Mouse (Mus musculus) frontal cortex, postnatal 10 days (tissue): Measurements from ENCODE around the gene Cdh26.
A peak's percentile ranks its signal among the peaks of the same experiment; 100 is the strongest.

ENCODE experiments used
- DNase-seq, 2 experiments: peaks; one replicate each; pipeline ENCODE4 v3.0.0; 2022; ENCODE audit warnings: low spot score in 2 of 2, mixed read lengths in 1 of 2

The Cdh26 gene

GRCm38 (mm10) chr2:178430231-178430630 is at the start of gene Cdh26:
Gene Cdh26 (plus strand): TSS chr2:178430531.
- no peak for DNase-seq

GRCm38 (mm10) chr2:178407053-178407815 is 23.1 kb upstream of the Cdh26 start, which contains the start of gene Sycp2:
Gene Sycp2 (minus strand): TSS chr2:178407685.
- DNase-seq = no peak

GRCm38 (mm10) chr2:178409024-178409423 is 21.3 kb upstream of the Cdh26 start:
- DNase-seq = no peak

- DNase-seq = peak in 1 of 2 experiments; percentile 2
These were observed 20.0 kb upstream of the Cdh26 start for GRCm38 (mm10) chr2:178410286-178410685.

- DNase-seq = peak in 1 of 2 experiments; percentile 29
These were observed 17.7 kb upstream of the Cdh26 start for GRCm38 (mm10) chr2:178412598-178412997.

GRCm38 (mm10) chr2:178413081-178413480 is 17.2 kb upstream of the Cdh26 start:
- no peak for DNase-seq

- DNase-seq = peak; percentile 34 to 50
These were observed 16.7 kb upstream of the Cdh26 start for GRCm38 (mm10) chr2:178413481-178414260.

GRCm38 (mm10) chr2:178414261-178415149 is 15.8 kb upstream of the Cdh26 start, which contains the start of the genes Ppp1r3d and Fam217b:
Gene Ppp1r3d (minus strand): TSS chr2:178414472.
Gene Fam217b (plus strand): TSS chr2:178414524.
- DNase-seq = peak; percentile 51 to 62

- no peak for DNase-seq
These were observed 15.2 kb upstream of the Cdh26 start for GRCm38 (mm10) chr2:178415150-178415448.

GRCm38 (mm10) chr2:178416427-178416826 is 13.9 kb upstream of the Cdh26 start:
- peak in 1 of 2 experiments; percentile 9 for DNase-seq

- DNase-seq = peak in 1 of 2 experiments; percentile 11
These were observed 13.4 kb upstream of the Cdh26 start for GRCm38 (mm10) chr2:178416970-178417369.

GRCm38 (mm10) chr2:178420576-178420975 is 9.8 kb upstream of the Cdh26 start:
- no peak for DNase-seq

GRCm38 (mm10) chr2:178421603-178422002 is 8.7 kb upstream of the Cdh26 start:
- DNase-seq = peak; percentile 1 to 4

- peak; percentile 0 for DNase-seq
These were observed 8.1 kb upstream of the Cdh26 start for GRCm38 (mm10) chr2:178422186-178422585.

- DNase-seq = peak in 1 of 2 experiments; percentile 1
These were observed 7.1 kb upstream of the Cdh26 start for GRCm38 (mm10) chr2:178423223-178423622.

- peak; percentile 17 to 22 for DNase-seq
These were observed 4.1 kb upstream of the Cdh26 start for GRCm38 (mm10) chr2:178426229-178426628.

- no peak for DNase-seq
These were observed 3.1 kb upstream of the Cdh26 start for GRCm38 (mm10) chr2:178427181-178427580.

- peak in 1 of 2 experiments; percentile 2 for DNase-seq
These were observed 2.1 kb upstream of the Cdh26 start for GRCm38 (mm10) chr2:178428183-178428582.

GRCm38 (mm10) chr2:178428676-178429075 is 1.7 kb upstream of the Cdh26 start:
- DNase-seq = no peak

GRCm38 (mm10) chr2:178429426-178429825 is 905 bp upstream of the Cdh26 start:
- DNase-seq = no peak

- no peak for DNase-seq
These were observed 3.2 kb downstream of the Cdh26 start for GRCm38 (mm10) chr2:178433495-178433894.

GRCm38 (mm10) chr2:178433903-178434302 is 3.6 kb downstream of the Cdh26 start:
- no peak for DNase-seq
